Mouse (Mus musculus) urinary bladder, postnatal 25 days (tissue): ENCODE results near the gene Haghl.
A peak's percentile ranks its signal among the peaks of the same experiment; 100 is the strongest.
"Not testable (repeated sequence)": the region's sequence is repeated elsewhere in the genome, so short reads cannot be mapped to it uniquely, and the experiment has no call there.

ENCODE experiments used
- DNase-seq: peaks from one replicate; pipeline ENCODE4 v3.0.0; 2022; ENCODE audit warnings: low spot score

Haghl gene

DNA sequence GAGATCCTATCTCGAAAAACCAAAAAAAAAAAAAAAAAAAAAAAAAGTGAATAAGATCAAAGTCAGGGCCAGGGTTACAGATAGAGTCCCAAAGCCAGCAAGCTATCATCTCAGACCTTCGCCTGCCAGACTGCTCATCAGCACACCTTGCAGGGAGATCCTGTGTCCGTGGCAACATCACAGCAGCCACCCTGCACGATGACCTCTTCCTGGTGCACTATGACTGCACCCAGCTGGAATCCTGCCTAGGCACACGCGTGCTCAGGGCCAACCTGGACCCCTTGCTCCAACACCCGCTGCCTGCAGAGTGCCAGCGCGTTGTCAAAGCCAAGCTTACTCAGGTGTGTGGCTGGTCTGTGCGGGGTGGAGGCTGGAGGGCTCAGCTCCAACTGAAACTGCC, 41.2 kb downstream of the Haghl start:
- no peak for DNase-seq

DNA sequence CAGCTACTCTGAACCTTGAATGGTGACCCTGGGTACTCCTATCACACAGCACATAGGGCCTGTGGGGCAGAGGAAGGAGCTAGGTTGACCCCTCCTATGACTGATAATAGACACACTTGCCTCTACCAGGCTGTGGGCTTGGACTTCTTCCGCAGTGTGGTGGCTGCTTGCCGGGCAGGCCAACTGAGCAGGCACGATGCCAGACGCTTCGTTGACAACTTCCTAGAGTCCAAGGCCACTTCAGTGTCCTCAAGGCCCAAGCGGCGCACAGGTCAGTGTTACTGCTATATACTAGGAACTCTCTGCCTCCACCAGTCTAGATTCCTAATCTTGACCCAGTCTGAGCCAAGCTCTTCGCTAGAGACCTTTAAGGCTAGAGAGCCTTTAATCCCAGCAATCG, 41.6 kb downstream of the Haghl start:
- DNase-seq = no peak

DNA sequence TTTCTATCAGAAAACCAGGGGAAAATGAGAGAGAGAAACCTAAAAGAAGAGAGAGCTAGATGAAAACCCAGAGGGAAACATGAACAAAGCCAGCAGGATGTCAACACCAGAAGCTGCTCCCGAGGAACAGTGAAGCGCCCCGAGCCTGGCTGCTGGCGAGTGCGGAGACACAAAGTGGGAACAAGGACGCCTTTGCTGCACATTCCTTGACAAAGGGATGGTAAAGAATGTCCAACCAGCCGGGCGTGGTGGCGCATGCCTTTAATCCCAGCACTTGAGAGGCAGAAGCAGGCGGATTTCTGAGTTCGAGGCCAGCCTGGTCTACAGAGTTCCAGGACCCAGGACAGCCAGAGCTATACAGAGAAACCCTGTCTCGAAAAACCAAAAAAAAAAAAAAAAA, 44.0 kb downstream of the Haghl start:
- DNase-seq = not testable (repeated sequence)

DNA sequence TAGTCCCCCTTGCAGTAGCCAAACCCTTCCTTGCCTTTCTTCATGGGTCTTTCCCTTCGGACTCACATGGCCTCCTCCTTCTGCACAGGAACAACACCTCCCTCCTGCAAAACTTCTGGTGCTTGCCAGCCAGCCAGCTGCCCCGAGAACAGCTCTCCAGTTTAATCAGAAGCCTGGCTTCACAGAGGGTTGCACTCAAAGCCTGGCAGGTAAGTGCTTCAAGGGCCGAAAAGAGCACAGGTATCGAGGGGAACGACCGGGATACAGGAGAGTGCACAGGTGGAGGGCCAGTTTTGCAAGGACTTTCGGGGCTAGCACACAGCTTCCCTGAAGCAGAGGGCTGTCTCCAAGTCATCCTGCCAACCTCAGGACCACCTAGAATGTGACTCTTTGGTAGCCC, 46.6 kb downstream of the Haghl start:
- DNase-seq = no peak

DNA sequence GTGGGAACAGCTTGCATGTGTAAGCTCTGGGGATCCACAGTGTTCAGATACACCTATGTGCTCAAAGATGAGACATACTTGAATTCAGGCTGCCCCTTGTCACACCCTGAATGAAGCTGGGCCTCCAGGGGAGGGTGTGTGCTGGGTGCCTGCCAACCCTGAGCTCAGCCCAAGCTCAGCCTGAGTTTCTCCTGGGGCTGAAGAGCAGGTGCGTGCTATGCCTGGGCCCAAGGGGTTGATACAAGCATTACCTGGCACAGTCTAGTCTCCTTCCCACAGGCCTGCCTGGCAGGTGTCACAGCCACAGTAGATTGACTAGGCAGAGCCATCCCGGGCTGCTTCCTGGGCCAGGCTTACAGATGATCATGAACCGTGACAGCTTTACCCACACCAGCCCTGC, 49.7 kb downstream of the Haghl start, which contains the start of gene Mslnl:
Mslnl (plus strand) TSS at position 298 of the 400 bp plus-strand sequence.
- DNase-seq = no peak

DNA sequence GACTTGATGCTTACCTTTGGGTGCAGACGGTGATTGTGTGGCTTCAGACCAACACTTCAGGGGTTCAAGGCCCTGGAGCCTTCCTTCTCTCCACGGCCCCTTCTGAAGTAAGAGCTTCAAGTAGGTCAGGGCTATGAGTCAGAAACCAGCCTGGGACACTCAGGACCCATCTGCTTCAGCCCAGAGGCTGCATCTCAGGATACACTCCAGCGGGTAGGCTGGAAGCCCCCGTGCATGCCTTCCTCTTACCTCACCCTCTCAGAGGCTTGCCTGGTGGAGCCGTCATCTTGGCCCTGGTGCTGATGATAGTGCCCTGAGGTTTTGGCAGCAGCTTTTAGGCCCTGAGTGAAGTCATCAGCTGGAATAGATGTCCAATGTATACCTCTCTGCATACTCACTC, 50.2 kb downstream of the Haghl start:
- DNase-seq = no peak

DNA sequence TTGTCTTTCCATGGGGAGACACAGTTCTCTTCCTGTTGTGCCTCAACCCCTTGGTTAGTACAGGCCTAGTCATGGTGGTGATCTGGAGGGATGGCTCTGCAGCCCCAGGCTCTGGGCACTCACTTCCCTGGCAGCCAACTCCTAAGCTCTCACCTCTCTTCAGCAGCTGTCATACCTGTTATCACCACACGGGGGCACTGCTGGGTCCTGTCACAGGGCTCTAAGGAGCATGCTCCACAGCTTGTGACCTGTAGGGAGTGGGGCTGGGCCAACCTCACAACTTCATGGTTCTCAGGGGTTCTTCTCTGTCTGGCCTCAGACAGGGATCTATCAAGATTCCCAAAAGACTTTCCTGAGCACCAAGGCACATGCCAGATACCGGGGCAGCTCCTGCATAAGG, 53.4 kb downstream of the Haghl start:
- DNase-seq = peak; percentile 81
